Mouse (Mus musculus): ENCODE results near the gene Samd8. TPM values are rescaled to one million over a fixed set of nuclear protein-coding genes. Genes with fewer than 3 reads are reported as not detected.

Gene Samd8
- polyA plus RNA-seq, 1 experiment from 2014 or later: 22.7 TPM

- H3K4me3 ChIP-seq (replicated peaks; ENCODE audit: low read length): no peak overlapping the region
- WGBS: 82% methylated on average over 4 of the region's 4 CpGs
- DNase-seq (ENCODE audit: low spot score): no peak
- H3K36me3 ChIP-seq (replicated peaks; ENCODE audit: control insufficient read depth, insufficient read depth): no peaks in the 10 kb centered on the region
- H3K27me3 ChIP-seq (ENCODE audit: control insufficient read depth, insufficient read depth, low read length): no peaks in the 10 kb centered on the region
- H3K9ac ChIP-seq: no peak overlapping the region
- no peak overlapping the region for H3K27ac ChIP-seq
- H3K9me3 ChIP-seq (ENCODE audit: control insufficient read depth, low read length): no peaks in the 10 kb centered on the region
- no peak for ATAC-seq (ENCODE audit: low FRiP score)
- H3K4me1 ChIP-seq (replicated peaks; ENCODE audit: control insufficient read depth, insufficient read depth, low read length): 0 out of 2 replicates have a peak, but pooled peaks cover 4% of the 10 kb centered on the region
- H3K4me2 ChIP-seq (replicated peaks): no peak overlapping the region
These were observed 29.7 kb upstream of the Samd8 start for GRCm38 (mm10) chr14:21720430-21721205.

- Histone ChIP-seq H3K4me3 (replicated peaks; ENCODE audit: low read length) (no peak overlapping the region), H3K27ac (no peak overlapping the region), H3K27me3 (ENCODE audit: control insufficient read depth, insufficient read depth, low read length) (no peaks in the 10 kb centered on the region), H3K9ac (no peak overlapping the region), H3K4me1 (replicated peaks; ENCODE audit: control insufficient read depth, insufficient read depth, low read length) (0 out of 2 replicates have a peak, but pooled peaks cover 4% of the 10 kb centered on the region), H3K4me2 (replicated peaks) (no peak overlapping the region), H3K36me3 (replicated peaks; ENCODE audit: control insufficient read depth, insufficient read depth) (no peaks in the 10 kb centered on the region), H3K9me3 (ENCODE audit: control insufficient read depth, low read length) (no peaks in the 10 kb centered on the region)
- DNase-seq (ENCODE audit: low spot score) (no peak), ATAC-seq (ENCODE audit: low FRiP score) (no peak)
- 51% methylated on average over 8 of the region's 8 CpGs for WGBS
These were observed 28.2 kb upstream of the Samd8 start for GRCm38 (mm10) chr14:21722021-21722698.

GRCm38 (mm10) chr14:21729031-21729732 lies 21.1 kb upstream of the Samd8 start:
- DNase-seq (ENCODE audit: low spot score) (no peak), ATAC-seq (ENCODE audit: low FRiP score) (no peak)
- no peak overlapping the region for H3K4me3 ChIP-seq (replicated peaks; ENCODE audit: low read length)
- H3K36me3 ChIP-seq (replicated peaks; ENCODE audit: control insufficient read depth, insufficient read depth): no peaks in the 10 kb centered on the region
- no peaks in the 10 kb centered on the region for H3K4me1 ChIP-seq (replicated peaks; ENCODE audit: control insufficient read depth, insufficient read depth, low read length)
- H3K4me2 ChIP-seq (replicated peaks): no peak overlapping the region
- peaks cover 8% of the 10 kb centered on the region; the same call in 1 of the 2 replicates for H3K9me3 ChIP-seq (ENCODE audit: control insufficient read depth, low read length)
- no peaks in the 10 kb centered on the region for H3K27me3 ChIP-seq (ENCODE audit: control insufficient read depth, insufficient read depth, low read length)
- no peak overlapping the region for H3K27ac ChIP-seq
- no peak overlapping the region for H3K9ac ChIP-seq
- WGBS: 84% methylated on average over 6 of the region's 6 CpGs

GRCm38 (mm10) chr14:21729936-21730335 lies 20.4 kb upstream of the Samd8 start:
- ATAC-seq (ENCODE audit: low FRiP score): no peak
- H3K27ac ChIP-seq: no peak overlapping the region
- H3K27me3 ChIP-seq (ENCODE audit: control insufficient read depth, insufficient read depth, low read length): no peaks in the 10 kb centered on the region
- H3K4me3 ChIP-seq (replicated peaks; ENCODE audit: low read length): no peak overlapping the region
- WGBS: 91% methylated on average over 4 of the region's 4 CpGs
- no peak overlapping the region for H3K4me2 ChIP-seq (replicated peaks)
- H3K9me3 ChIP-seq (ENCODE audit: control insufficient read depth, low read length): peaks cover 8% of the 10 kb centered on the region; the same call in 1 of the 2 replicates
- no peak for DNase-seq (ENCODE audit: low spot score)
- no peaks in the 10 kb centered on the region for H3K4me1 ChIP-seq (replicated peaks; ENCODE audit: control insufficient read depth, insufficient read depth, low read length)
- H3K36me3 ChIP-seq (replicated peaks; ENCODE audit: control insufficient read depth, insufficient read depth): no peaks in the 10 kb centered on the region
- no peak overlapping the region for H3K9ac ChIP-seq

- no peak for DNase-seq (ENCODE audit: low spot score)
- 92% methylated on average over 15 of the region's 15 CpGs for WGBS
- Histone ChIP-seq H3K4me2 (replicated peaks) (no peak overlapping the region), H3K27ac (no peak overlapping the region), H3K4me1 (replicated peaks; ENCODE audit: control insufficient read depth, insufficient read depth, low read length) (no peaks in the 10 kb centered on the region), H3K9ac (no peak overlapping the region), H3K4me3 (replicated peaks; ENCODE audit: low read length) (no peak overlapping the region), H3K27me3 (ENCODE audit: control insufficient read depth, insufficient read depth, low read length) (no peaks in the 10 kb centered on the region), H3K9me3 (ENCODE audit: control insufficient read depth, low read length) (peaks cover 8% of the 10 kb centered on the region; the same call in 1 of the 2 replicates), H3K36me3 (replicated peaks; ENCODE audit: control insufficient read depth, insufficient read depth) (no peaks in the 10 kb centered on the region)
- no peak for ATAC-seq (ENCODE audit: low FRiP score)
These were observed 17.0 kb upstream of the Samd8 start for GRCm38 (mm10) chr14:21733131-21733905.

GRCm38 (mm10) chr14:21740345-21740744 lies 10.0 kb upstream of the Samd8 start:
- no peak for ATAC-seq (ENCODE audit: low FRiP score)
- Histone ChIP-seq H3K36me3 (replicated peaks; ENCODE audit: control insufficient read depth, insufficient read depth) (no peaks in the 10 kb centered on the region), H3K9ac (no peak overlapping the region)

GRCm38 (mm10) chr14:21741314-21741713 lies 9.0 kb upstream of the Samd8 start:
- 95% methylated on average over 3 of the region's 3 CpGs for WGBS
- no peak for DNase-seq (ENCODE audit: low spot score)
- no peak overlapping the region for H3K4me3 ChIP-seq (replicated peaks; ENCODE audit: low read length)
- no peaks in the 10 kb centered on the region for H3K4me1 ChIP-seq (replicated peaks; ENCODE audit: control insufficient read depth, insufficient read depth, low read length)
- no peaks in the 10 kb centered on the region for H3K36me3 ChIP-seq (replicated peaks; ENCODE audit: control insufficient read depth, insufficient read depth)
- no peak for ATAC-seq (ENCODE audit: low FRiP score)
- no peak overlapping the region for H3K9ac ChIP-seq
- H3K27ac ChIP-seq: no peak overlapping the region
- no peaks in the 10 kb centered on the region for H3K27me3 ChIP-seq (ENCODE audit: control insufficient read depth, insufficient read depth, low read length)
- no peaks in the 10 kb centered on the region for H3K9me3 ChIP-seq (ENCODE audit: control insufficient read depth, low read length)
- no peak overlapping the region for H3K4me2 ChIP-seq (replicated peaks)

More at GRCm38 (mm10) chr14:21740345-21740744, 10.0 kb upstream of the Samd8 start:
- Histone ChIP-seq H3K4me1 (replicated peaks; ENCODE audit: control insufficient read depth, insufficient read depth, low read length) (no peaks in the 10 kb centered on the region), H3K27me3 (ENCODE audit: control insufficient read depth, insufficient read depth, low read length) (no peaks in the 10 kb centered on the region), H3K4me2 (replicated peaks) (no peak overlapping the region), H3K4me3 (replicated peaks; ENCODE audit: low read length) (no peak overlapping the region), H3K9me3 (ENCODE audit: control insufficient read depth, low read length) (no peaks in the 10 kb centered on the region), H3K27ac (no peak overlapping the region)
- WGBS: 92% methylated on average over 7 of the region's 7 CpGs
- no peak for DNase-seq (ENCODE audit: low spot score)

- Histone ChIP-seq H3K9me3 (ENCODE audit: control insufficient read depth, low read length) (no peaks in the 10 kb centered on the region), H3K36me3 (replicated peaks; ENCODE audit: control insufficient read depth, insufficient read depth) (no peaks in the 10 kb centered on the region), H3K27me3 (ENCODE audit: control insufficient read depth, insufficient read depth, low read length) (no peaks in the 10 kb centered on the region), H3K9ac (no peak overlapping the region), H3K4me3 (replicated peaks; ENCODE audit: low read length) (no peak overlapping the region), H3K4me1 (replicated peaks; ENCODE audit: control insufficient read depth, insufficient read depth, low read length) (no peaks in the 10 kb centered on the region), H3K4me2 (replicated peaks) (no peak overlapping the region), H3K27ac (no peak overlapping the region)
- ATAC-seq (ENCODE audit: low FRiP score) (peak; percentile 74), DNase-seq (ENCODE audit: low spot score) (peak; percentile 94)
- 20% methylated on average over 4 of the region's 4 CpGs for WGBS
These were observed 8.5 kb upstream of the Samd8 start for GRCm38 (mm10) chr14:21741786-21742185.
